Mouse (Mus musculus): ENCODE results near the gene Bcl2l1.
A peak's percentile ranks its signal among the peaks of the same experiment; 100 is the strongest.

Gene Bcl2l1

DNA sequence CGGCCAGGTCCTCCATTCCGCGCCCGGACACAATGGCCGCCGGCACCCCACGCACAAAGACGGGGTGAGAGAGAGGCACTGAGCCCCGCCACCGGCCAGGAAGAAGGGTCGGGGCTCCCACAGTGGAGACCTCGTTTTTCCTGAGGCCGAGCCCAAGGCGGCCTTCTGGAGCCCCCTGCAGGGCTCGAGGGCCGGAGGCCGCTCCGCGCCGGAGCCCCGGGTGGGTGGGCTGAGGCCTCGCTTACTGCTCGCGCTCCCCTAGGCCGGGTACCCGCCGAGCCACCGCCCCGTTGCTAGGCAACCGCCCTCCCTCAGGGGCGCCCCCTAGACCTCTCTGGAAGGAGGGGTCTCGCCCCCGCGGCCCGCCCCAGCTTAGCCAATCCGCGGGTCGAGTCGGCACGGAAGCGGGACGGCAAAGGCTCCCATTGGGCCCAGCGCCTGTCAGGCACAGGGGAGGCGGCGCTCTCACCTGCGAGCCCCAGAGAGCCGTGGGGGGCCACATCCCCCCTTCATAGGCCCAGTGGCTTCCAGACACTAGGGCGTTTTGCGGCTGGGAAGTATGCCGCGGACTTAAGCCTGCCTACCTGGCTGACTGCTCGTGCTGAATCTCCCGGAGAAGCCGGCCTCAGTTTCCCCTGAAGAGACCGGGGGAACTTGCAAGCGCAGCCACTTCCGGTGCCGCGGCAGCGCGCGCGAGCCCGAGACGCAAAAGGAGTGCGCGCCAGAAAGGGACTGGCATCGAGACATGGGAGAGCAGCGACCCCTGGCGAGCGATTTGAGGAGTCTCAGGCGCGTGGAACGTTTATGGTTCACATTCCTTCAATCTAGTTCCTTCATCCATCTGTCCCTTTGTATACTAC is at the start of gene Bcl2l1:
Gene Bcl2l1, minus strand, starts transcription at position 710 of the 860 bp plus-strand sequence.
- peak; percentile 98 for DNase-seq (ENCODE audit: low spot score)

GRCm38 (mm10) chr2:152880898-152881297 is 49.4 kb upstream of the Bcl2l1 start:
- DNase-seq (ENCODE audit: low spot score): no peak

DNA sequence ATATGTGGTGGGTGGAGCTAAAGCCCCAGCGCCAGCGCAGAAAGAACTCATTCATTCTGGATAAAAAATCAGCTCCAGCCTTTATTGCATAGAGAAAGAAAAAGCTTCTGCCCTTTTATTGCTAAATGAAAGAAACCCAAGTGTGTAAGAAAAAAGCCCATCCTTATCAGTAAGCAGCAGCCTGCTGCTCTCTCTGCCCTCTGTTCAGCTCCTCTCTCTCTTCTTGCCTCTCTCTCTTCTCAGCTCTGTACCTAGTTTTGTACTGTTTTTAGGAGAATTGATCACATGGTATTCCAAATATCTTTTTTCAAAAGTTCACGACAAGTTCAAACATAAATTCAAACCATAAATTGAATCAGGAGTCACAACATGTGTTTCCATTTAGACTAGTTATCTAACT is 46.7 kb upstream of the Bcl2l1 start:
- DNase-seq (ENCODE audit: low spot score): peak; percentile 15

GRCm38 (mm10) chr2:152863346-152863745 is 31.8 kb upstream of the Bcl2l1 start:
- DNase-seq (ENCODE audit: low spot score): no peak

DNA sequence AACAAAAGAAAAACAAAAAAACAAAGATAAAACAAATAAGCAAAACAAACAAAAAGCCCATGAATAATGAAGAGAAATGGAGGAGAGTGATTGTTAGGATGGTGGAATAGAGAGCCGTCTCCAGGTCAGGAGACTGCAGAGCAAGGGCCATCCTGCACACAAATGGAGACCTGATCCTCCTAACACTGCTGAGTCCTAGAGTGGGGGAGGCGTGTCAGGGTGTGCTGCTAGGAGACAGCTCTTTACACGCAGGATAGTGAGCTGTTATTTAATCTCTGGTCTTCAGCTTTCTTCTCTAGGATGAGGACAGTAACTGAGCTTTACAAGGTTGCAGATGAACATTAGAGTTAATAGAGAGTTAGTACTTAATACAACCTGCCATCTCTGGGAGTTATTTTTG is 31.1 kb upstream of the Bcl2l1 start:
- no peak for DNase-seq (ENCODE audit: low spot score)

GRCm38 (mm10) chr2:152861891-152862290 is 30.4 kb upstream of the Bcl2l1 start:
- DNase-seq (ENCODE audit: low spot score): no peak

GRCm38 (mm10) chr2:152859501-152859900 is 28.0 kb upstream of the Bcl2l1 start:
- no peak for DNase-seq (ENCODE audit: low spot score)

DNA sequence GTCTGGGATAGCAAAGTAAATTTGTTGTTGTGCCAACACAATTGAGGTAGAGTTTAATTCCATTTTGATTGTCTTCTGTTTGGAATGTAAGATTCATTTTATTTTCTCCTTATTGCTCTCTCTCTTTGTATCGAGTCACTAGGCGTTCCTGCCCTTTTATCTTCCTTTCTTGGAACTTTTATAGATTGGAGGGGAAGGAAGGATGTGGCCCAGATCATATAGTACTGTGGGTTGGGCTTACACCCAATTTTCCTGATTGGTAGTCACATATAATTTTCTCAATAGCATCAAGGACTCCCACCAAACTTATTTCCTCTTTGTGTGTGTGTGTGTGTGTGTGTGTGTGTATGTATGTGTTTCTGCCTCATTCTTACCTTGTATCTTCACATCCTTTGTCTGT is 16.9 kb upstream of the Bcl2l1 start:
- DNase-seq (ENCODE audit: low spot score): no peak

DNA sequence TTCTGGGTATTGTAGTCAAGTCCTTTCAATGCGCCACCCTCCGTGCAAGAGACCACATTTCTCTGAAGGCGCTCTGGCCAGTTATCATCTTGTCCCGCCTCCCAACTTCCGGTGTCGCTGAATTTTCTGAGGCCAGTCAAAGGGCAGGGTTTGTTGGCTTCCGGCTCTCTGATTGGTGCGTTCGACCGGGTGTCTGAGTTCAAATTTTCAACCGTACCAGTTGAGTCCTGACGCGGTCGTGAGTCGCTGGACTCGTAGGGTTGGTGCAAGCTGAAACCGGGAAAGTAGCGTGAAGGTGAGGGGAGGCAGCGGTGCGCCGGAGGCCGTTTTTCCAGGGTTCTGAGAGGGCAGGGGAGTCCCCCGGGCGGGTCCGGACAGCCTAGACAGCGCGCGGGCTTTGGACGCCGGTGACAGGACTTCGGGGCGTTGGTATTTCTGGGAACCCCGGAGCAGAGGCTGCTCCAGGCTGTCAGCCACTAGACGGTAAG is 16.3 kb upstream of the Bcl2l1 start, which contains the start of gene Tpx2:
Gene Tpx2, plus strand, starts transcription at position 150 of the 488 bp plus-strand sequence.
- peak; percentile 100 for DNase-seq (ENCODE audit: low spot score)

DNA sequence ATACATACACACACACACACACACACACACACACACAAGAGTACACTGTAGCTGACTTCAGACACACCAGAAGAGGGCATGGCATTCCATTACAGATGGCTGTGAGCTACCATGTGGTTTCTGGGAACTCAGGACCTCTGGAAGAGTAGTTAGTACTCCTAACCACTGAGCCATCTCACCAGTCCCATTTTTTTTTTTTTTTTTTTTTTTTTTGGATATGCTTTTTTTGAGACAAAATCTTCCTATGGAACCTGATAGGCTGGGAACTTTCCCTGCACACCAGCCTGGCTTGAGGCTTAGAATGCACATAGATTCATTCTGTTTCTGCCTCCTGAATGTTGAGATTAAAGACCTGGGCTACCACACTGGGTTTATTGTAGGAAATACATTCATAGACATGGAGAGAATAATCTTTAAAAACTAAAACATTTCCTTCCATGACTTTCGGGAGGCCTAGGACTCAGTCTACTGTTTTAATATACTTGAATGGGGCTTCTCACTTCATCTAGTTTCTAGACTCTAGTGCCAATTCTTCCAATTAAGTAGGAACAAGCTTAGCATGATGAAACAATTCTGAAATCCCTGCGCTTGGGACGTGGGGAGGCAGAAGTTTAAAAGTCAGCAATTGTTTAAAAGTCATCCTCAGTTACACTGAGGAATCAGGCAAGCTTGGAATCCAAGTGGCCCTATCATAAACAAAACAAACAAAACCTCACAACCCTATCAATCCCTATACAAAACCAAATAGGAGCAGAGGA is 15.7 kb upstream of the Bcl2l1 start:
- no peak for DNase-seq (ENCODE audit: low spot score)

DNA sequence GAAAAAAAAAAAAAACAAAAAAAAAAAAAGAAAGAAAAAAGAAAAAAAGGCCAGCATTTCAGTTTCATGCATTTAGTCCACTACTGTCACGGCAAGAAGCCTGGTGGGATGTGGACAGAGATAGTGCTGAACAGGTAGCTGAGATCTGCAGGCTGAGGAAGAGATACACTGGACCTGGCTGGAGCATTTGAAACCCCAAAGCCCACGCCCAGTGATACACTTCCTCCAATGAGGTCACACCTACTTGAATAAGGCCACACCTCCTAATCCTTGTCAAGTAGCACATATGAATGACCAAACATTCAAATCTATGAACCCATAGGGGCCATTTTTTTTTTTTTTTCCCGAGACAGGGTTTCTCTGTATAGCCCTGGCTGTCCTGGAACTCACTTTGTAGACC is 11.2 kb upstream of the Bcl2l1 start:
- DNase-seq (ENCODE audit: low spot score): no peak

DNA sequence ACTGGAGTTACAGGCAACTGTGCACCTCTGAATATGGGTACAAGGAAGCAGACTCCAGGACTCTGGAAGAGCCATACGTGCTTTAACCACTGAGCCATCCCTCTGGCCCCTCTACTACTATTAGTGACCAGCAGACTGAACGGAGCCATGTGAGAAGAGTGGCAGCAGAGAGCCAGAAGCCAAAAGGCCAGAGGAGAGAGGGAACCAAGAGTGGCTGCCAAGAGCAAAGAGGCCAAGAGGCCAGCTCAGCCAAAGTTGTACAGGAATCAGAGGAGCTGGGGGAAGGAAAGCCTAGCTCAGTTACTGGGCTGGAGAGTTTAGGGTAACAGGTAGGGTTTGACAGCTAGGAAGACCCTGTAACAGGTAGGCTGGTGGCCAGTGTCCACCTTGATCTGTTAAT is 7.7 kb upstream of the Bcl2l1 start:
- no peak for DNase-seq (ENCODE audit: low spot score)

- DNase-seq (ENCODE audit: low spot score): peak; percentile 92
Observed at GRCm38 (mm10) chr2:152830021-152830921, 1.3 kb downstream of the Bcl2l1 start.

DNA sequence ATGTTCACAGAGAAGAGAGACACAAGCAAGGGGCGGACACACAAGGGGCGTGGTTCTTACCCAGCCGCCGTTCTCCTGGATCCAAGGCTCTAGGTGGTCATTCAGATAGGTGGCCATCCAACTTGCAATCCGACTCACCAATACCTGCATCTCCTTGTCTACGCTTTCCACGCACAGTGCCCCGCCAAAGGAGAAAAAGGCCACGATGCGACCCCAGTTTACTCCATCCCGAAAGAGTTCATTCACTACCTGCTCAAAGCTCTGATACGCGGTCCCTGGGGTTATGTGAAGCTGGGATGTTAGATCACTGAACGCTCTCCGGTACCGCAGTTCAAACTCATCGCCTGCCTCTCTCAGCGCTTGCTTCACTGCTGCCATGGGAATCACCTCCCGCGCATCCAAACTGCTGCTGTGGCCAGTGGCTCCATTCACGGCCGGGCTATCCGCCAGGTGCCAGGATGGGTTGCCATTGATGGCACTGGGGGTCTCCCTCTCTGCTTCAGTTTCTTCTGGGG is 2.1 kb downstream of the Bcl2l1 start:
- DNase-seq (ENCODE audit: low spot score): no peak

DNA sequence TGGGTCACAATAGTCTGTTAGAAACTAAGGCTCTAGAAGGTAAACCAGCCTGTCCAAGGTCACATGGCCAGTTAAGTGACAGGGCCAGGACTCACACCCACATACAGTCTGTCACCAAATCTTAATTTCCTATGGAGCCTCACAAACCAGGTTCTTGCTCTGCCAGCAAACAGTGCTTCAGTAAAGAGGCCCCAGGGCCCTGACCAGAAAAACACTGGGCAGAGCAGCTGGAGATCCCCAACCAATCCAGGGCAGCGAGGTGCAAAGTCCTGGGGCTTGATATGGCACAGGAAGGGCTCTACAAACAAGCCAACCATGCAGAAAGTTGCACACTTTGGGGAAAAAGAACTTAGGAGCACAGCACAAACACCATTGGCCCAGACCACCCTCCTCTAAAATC is 3.0 kb downstream of the Bcl2l1 start:
- DNase-seq (ENCODE audit: low spot score): no peak

GRCm38 (mm10) chr2:152828011-152828370 is 3.5 kb downstream of the Bcl2l1 start:
- DNase-seq (ENCODE audit: low spot score): no peak

GRCm38 (mm10) chr2:152827321-152828010 is 4.1 kb downstream of the Bcl2l1 start:
- DNase-seq (ENCODE audit: low spot score): no peak

- no peak for DNase-seq (ENCODE audit: low spot score)
Observed at GRCm38 (mm10) chr2:152826481-152826880, 5.0 kb downstream of the Bcl2l1 start.

DNA sequence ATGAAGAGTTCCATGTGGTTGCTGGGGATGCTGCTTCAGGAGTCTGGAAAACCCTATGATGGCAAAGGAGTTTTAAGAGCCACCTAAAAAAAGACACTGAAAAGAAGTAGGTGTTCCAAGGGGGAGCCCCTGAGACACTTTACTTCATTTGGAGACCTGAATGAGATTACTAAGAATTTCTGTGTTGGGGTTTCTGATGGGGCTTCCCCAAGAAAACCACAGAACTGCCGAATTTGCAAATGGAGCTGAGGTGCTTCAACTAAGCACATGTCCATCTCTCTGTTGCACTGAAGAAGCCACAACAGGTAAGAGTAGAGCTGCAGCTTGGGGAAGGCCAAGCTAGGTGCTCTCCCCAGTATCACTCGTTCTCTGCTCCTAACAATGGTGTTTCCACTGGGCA is 5.8 kb downstream of the Bcl2l1 start:
- DNase-seq (ENCODE audit: low spot score): no peak

- DNase-seq (ENCODE audit: low spot score): no peak
Observed at GRCm38 (mm10) chr2:152825168-152825697, 6.3 kb downstream of the Bcl2l1 start.
